Mouse (Mus musculus): ENCODE results near the gene Armh4. TPM values are rescaled to one million over a fixed set of nuclear protein-coding genes. Genes with fewer than 3 reads are reported as not detected.
"Not testable (repeated sequence)": the region's sequence is repeated elsewhere in the genome, so short reads cannot be mapped to it uniquely, and the experiment has no call there.

The Armh4 gene
- total RNA-seq (2012; rRNA removed) (not detected in 2 replicates), total RNA-seq (2014; rRNA removed) (not detected in 2 replicates), polyA plus RNA-seq (2012; ENCODE audit: insufficient read length, low read depth) (not detected in 2 replicates)

- no peaks in the 10 kb centered on the region for H3K27me3 ChIP-seq (replicated peaks)
- H3K9ac ChIP-seq (ENCODE audit: insufficient read depth, low read depth) = no peak within 1 kb of the TSS
- no peak for TF ChIP-seq NRF1 (IDR thresholded peaks at IDR 0.05; ENCODE audit: low read depth, low read length)
- H3K27ac ChIP-seq (ENCODE audit: insufficient read depth, low read depth) = no peak within 1 kb of the TSS
- H3K79me2 ChIP-seq (replicated peaks; ENCODE audit: control insufficient read depth, extremely low read depth, insufficient read depth, poor library complexity, severe bottlenecking) = no peaks in the 10 kb centered on the region
- no peaks in the 10 kb centered on the region for H3K4me1 ChIP-seq (ENCODE audit: control insufficient read depth in 1 of 2, insufficient read depth in 2 of 2)
- no peak within 1 kb of the TSS for H3K4me3 ChIP-seq (replicated peaks in 1 of 3; ENCODE audit: low read depth in 2 of 3, low read length in 2 of 3, poor library complexity in 1 of 3)
- no peaks in the 10 kb centered on the region for H3K36me3 ChIP-seq (replicated peaks in 1 of 2; ENCODE audit: control insufficient read depth in 1 of 2, insufficient read depth in 1 of 2, low read length in 1 of 2)
- dilution Hi-C loops (cut with MboI; ENCODE audit: extremely low pct_ligation_motif_present, extremely low pct_unique_long_range_greater_than_20kb, low sequenced_read_pairs) (no loop called here), in situ Hi-C loops (cut with MboI; ENCODE audit: low pct_ligation_motif_present, low pct_unique_long_range_greater_than_20kb, low sequenced_read_pairs) (no loop called here)
- H3K4me2 ChIP-seq (ENCODE audit: insufficient read depth, low read depth, poor library complexity, severe bottlenecking) = no peak within 1 kb of the TSS
- DNase-seq (ENCODE audit: extremely low read depth) = no peak
- no peaks in the 10 kb centered on the region for H3K9me3 ChIP-seq (replicated peaks; ENCODE audit: low read length)
Observed at GRCm38 (mm10) chr14:49782715-49783531, at the start of gene Armh4. Armh4 (minus strand) TSS chr14:49783383.

DNA sequence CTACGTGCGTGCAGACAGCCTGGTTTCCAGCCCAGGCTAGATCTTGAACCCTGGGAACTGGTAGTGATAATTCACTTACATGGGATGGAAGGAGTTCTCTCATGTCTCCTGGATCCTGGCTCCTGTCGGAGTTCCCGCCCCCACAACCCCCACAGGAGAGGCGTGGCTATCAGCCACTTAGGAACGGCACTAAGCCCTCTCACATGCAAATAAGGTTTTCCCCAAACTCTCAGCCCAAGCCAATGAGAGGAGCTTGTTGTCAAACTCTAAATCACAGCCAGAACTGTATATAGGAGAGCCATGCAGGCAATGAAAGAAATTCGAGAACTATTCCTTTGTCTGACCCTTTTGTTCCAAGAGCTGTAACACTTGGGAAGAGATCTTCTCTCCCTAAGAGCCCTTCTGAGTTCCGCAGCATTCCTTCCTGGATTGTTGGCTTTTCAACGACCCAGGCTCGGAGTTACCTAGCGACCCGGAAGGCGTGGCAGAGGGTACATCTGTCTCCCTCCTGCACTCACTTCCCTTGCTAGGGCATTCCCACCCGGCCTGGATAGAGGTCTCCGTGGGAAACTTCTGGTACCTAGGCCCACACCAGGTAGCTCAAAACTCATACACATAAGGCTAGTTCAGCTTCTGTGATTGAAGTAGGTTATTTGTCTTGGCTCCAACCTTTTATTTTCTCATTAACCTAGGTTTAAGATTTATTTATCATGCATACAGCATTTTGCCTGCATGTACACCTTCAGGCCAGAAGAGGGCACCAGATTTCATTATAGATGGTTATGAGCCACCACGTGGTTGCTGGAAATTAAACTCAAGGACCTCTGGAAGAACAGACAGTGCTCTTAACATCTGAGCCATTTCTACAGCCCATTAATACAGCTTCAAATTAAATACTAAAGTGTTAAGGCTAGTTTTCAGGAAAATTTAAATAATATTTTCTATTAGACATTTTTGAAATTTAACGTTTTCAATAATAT is 46.3 kb upstream of the Armh4 start:
- H3K36me3 ChIP-seq (replicated peaks in 1 of 2; ENCODE audit: control insufficient read depth in 1 of 2, insufficient read depth in 1 of 2, low read length in 1 of 2) = no peaks in the 10 kb centered on the region
- no peaks in the 10 kb centered on the region for H3K79me2 ChIP-seq (replicated peaks; ENCODE audit: control insufficient read depth, extremely low read depth, insufficient read depth, poor library complexity, severe bottlenecking)
- no peak overlapping the region for H3K4me3 ChIP-seq (replicated peaks in 1 of 3; ENCODE audit: low read depth in 2 of 3, low read length in 2 of 3, poor library complexity in 1 of 3)
- dilution Hi-C loops (cut with MboI; ENCODE audit: extremely low pct_ligation_motif_present, extremely low pct_unique_long_range_greater_than_20kb, low sequenced_read_pairs) = no loop called here
- peaks cover 0 to 12% of the 10 kb centered on the region in 2 experiments; a peak in 2 of 4 replicates for H3K4me1 ChIP-seq (ENCODE audit: control insufficient read depth in 1 of 2, insufficient read depth in 2 of 2)
- DNase-seq (ENCODE audit: extremely low read depth) = peak; percentile 25
- TF ChIP-seq USF1 (IDR thresholded peaks at IDR 0.05; ENCODE audit: low read depth, low read length) (no peak), E2F4 (IDR thresholded peaks at IDR 0.05; ENCODE audit: insufficient replicate concordance, low read depth, low read length) (no peak), MAX (IDR thresholded peaks at IDR 0.05; ENCODE audit: low read length) (no peak), POLR2A (IDR thresholded peaks at IDR 0.05; ENCODE audit: low read depth, low read length) (no peak), CTCF (conservative IDR thresholded peaks at IDR 0.05 in 1 of 2, IDR thresholded peaks at IDR 0.05 in 1 of 2; ENCODE audit: low read depth in 2 of 2, low read length in 2 of 2) (peak; percentile 35 to 47; a peak in 2 of 4 replicates), MYC (IDR thresholded peaks at IDR 0.05; ENCODE audit: low read depth, low read length) (0 out of 2 replicates have a peak, but pooled peaks have one; percentile 54), POLR2AphosphoS2 (IDR thresholded peaks at IDR 0.05; ENCODE audit: low read depth, low read length) (no peak)
- in situ Hi-C loops (cut with MboI; ENCODE audit: low pct_ligation_motif_present, low pct_unique_long_range_greater_than_20kb, low sequenced_read_pairs) = no loop called here
- H3K27me3 ChIP-seq (replicated peaks) = no peaks in the 10 kb centered on the region
- no peak overlapping the region for H3K4me2 ChIP-seq (ENCODE audit: insufficient read depth, low read depth, poor library complexity, severe bottlenecking)
- H3K27ac ChIP-seq (ENCODE audit: insufficient read depth, low read depth) = no peak overlapping the region
- no peaks in the 10 kb centered on the region for H3K9me3 ChIP-seq (replicated peaks; ENCODE audit: low read length)
- no peak overlapping the region for H3K9ac ChIP-seq (ENCODE audit: insufficient read depth, low read depth)

DNA sequence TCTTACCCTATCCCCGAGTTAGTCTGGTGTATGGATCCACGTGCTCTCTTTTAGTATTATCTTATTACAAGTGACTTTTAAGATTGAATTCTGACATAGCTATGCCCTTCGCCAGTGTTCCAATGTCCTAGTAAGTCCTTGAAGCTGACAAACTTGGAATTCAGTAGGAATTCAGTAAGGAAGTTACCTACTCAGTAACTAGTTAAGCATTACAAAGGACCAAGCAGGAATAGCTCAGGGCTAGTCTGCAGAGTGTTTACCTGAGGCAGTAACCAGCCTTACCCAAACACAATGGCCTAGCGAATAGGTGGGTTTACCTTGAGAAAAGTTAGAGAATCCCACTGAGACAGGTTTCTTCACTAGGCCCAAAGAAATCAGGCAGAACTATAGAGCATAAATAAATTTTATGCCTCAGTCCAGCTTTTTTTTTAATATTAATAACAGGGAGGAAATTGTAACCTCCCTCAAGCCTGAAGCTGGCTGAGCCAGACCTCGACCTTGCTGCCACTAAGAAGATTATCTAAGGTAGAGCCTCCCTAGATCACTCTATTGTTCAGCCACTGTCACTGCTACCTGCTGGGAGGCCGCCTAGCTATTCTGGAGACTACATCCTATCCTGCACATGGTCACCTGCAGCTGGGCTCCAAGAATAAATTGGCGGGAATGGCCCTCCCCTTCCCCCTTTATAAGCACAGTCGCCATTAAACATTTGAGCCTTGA is 36.7 kb upstream of the Armh4 start:
- DNase-seq (ENCODE audit: extremely low read depth); H3K27ac ChIP-seq (ENCODE audit: insufficient read depth, low read depth); H3K9ac ChIP-seq (ENCODE audit: insufficient read depth, low read depth); H3K4me3 ChIP-seq (replicated peaks in 1 of 3; ENCODE audit: low read depth in 2 of 3, low read length in 2 of 3, poor library complexity in 1 of 3); in situ Hi-C loops (cut with MboI; ENCODE audit: low pct_ligation_motif_present, low pct_unique_long_range_greater_than_20kb, low sequenced_read_pairs); dilution Hi-C loops (cut with MboI; ENCODE audit: extremely low pct_ligation_motif_present, extremely low pct_unique_long_range_greater_than_20kb, low sequenced_read_pairs); H3K27me3 ChIP-seq (replicated peaks); H3K4me1 ChIP-seq (ENCODE audit: control insufficient read depth in 1 of 2, insufficient read depth in 2 of 2); H3K79me2 ChIP-seq (replicated peaks; ENCODE audit: control insufficient read depth, extremely low read depth, insufficient read depth, poor library complexity, severe bottlenecking); H3K36me3 ChIP-seq (replicated peaks in 1 of 2; ENCODE audit: control insufficient read depth in 1 of 2, insufficient read depth in 1 of 2, low read length in 1 of 2); H3K4me2 ChIP-seq (ENCODE audit: insufficient read depth, low read depth, poor library complexity, severe bottlenecking); H3K9me3 ChIP-seq (replicated peaks; ENCODE audit: low read length): not testable (repeated sequence)

DNA sequence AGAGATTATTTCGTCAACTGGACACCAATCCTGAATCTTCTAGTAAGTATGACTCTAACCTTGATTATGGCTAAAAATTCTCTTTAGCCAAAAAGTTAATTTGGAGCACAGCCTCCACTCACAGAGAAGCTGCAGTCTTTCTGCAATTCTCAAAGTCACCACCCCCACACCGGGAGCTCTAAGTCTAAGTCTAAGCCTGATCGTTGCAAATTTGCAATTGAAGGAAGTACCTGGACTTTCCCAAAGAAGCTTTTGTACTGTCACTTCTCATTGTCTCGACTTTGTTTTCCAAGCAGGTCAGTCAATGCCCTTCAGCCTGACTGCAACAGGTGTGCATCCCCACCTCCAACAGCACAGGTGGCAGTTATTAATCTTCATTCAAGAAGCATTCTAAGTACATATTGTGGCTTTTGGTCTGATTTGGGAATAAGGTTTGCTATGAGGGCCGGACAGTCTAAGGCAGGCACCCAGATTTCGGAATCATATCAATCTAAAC is 35.6 kb upstream of the Armh4 start:
- H3K4me1 ChIP-seq (ENCODE audit: control insufficient read depth in 1 of 2, insufficient read depth in 2 of 2); H3K9ac ChIP-seq (ENCODE audit: insufficient read depth, low read depth); H3K27me3 ChIP-seq (replicated peaks); dilution Hi-C loops (cut with MboI; ENCODE audit: extremely low pct_ligation_motif_present, extremely low pct_unique_long_range_greater_than_20kb, low sequenced_read_pairs); H3K4me2 ChIP-seq (ENCODE audit: insufficient read depth, low read depth, poor library complexity, severe bottlenecking); DNase-seq (ENCODE audit: extremely low read depth); H3K4me3 ChIP-seq (replicated peaks in 1 of 3; ENCODE audit: low read depth in 2 of 3, low read length in 2 of 3, poor library complexity in 1 of 3); H3K9me3 ChIP-seq (replicated peaks; ENCODE audit: low read length); H3K79me2 ChIP-seq (replicated peaks; ENCODE audit: control insufficient read depth, extremely low read depth, insufficient read depth, poor library complexity, severe bottlenecking); H3K36me3 ChIP-seq (replicated peaks in 1 of 2; ENCODE audit: control insufficient read depth in 1 of 2, insufficient read depth in 1 of 2, low read length in 1 of 2); in situ Hi-C loops (cut with MboI; ENCODE audit: low pct_ligation_motif_present, low pct_unique_long_range_greater_than_20kb, low sequenced_read_pairs); H3K27ac ChIP-seq (ENCODE audit: insufficient read depth, low read depth): not testable (repeated sequence)

Measured in CH12.LX (cell line).